Mouse (Mus musculus): ENCODE data around the gene Slc44a5. TPM values are rescaled to one million over a fixed set of nuclear protein-coding genes. Genes with fewer than 3 reads are reported as not detected.

Slc44a5 gene
- total and polyA plus RNA-seq, 2 experiments = not detected

- 85% methylated on average over 6 of the region's 6 CpGs for WGBS
- Histone ChIP-seq H3K9ac (ENCODE audit: low read depth, low read length) (no peak overlapping the region), H3K27me3 (ENCODE audit: control insufficient read depth, insufficient read depth, low read length) (no peaks in the 10 kb centered on the region), H3K4me1 (ENCODE audit: control insufficient read depth, insufficient read depth, low read length) (no peaks in the 10 kb centered on the region), H3K4me3 (ENCODE audit: insufficient read depth, low read depth, low read length) (no peak overlapping the region), H3K27ac (replicated peaks; ENCODE audit: insufficient read depth, low read depth, low read length) (no peak overlapping the region), H3K79me2 (ENCODE audit: control insufficient read depth, insufficient read depth, low read length) (no peaks in the 10 kb centered on the region), H3K36me3 (ENCODE audit: control insufficient read depth, insufficient read depth, low read length) (no peaks in the 10 kb centered on the region)
- TF ChIP-seq POLR2A (IDR thresholded peaks at IDR 0.05; ENCODE audit: extremely low read depth, insufficient read depth, low read length) (no peak), CTCF (IDR thresholded peaks at IDR 0.05; ENCODE audit: low read depth, low read length) (no peak)
- no peak for DNase-seq (ENCODE audit: extremely low read depth, low read depth, low spot score)
Measured at GRCm38 (mm10) chr3:154130431-154131114, 157.3 kb downstream of the Slc44a5 start.

- H3K4me1 ChIP-seq (ENCODE audit: control insufficient read depth, insufficient read depth, low read length) = no peaks in the 10 kb centered on the region
- no peak for TF ChIP-seq POLR2A (IDR thresholded peaks at IDR 0.05; ENCODE audit: extremely low read depth, insufficient read depth, low read length)
- no peak for TF ChIP-seq CTCF (IDR thresholded peaks at IDR 0.05; ENCODE audit: low read depth, low read length)
- 81% methylated on average over 6 of the region's 6 CpGs for WGBS
Measured at GRCm38 (mm10) chr3:154133986-154134385, 160.8 kb downstream of the Slc44a5 start.

GRCm38 (mm10) chr3:154134701-154135100, 161.5 kb downstream of the Slc44a5 start:
- Histone ChIP-seq H3K4me1 (ENCODE audit: control insufficient read depth, insufficient read depth, low read length) (no peaks in the 10 kb centered on the region), H3K9ac (ENCODE audit: low read depth, low read length) (no peak overlapping the region), H3K36me3 (ENCODE audit: control insufficient read depth, insufficient read depth, low read length) (no peaks in the 10 kb centered on the region), H3K27ac (replicated peaks; ENCODE audit: insufficient read depth, low read depth, low read length) (no peak overlapping the region), H3K4me3 (ENCODE audit: insufficient read depth, low read depth, low read length) (no peak overlapping the region), H3K27me3 (ENCODE audit: control insufficient read depth, insufficient read depth, low read length) (no peaks in the 10 kb centered on the region), H3K79me2 (ENCODE audit: control insufficient read depth, insufficient read depth, low read length) (no peaks in the 10 kb centered on the region)
- DNase-seq (ENCODE audit: extremely low read depth, low read depth, low spot score) = no peak
- WGBS = 68% methylated on average over 2 of the region's 2 CpGs
- TF ChIP-seq POLR2A (IDR thresholded peaks at IDR 0.05; ENCODE audit: extremely low read depth, insufficient read depth, low read length) (no peak), CTCF (IDR thresholded peaks at IDR 0.05; ENCODE audit: low read depth, low read length) (no peak)

More at GRCm38 (mm10) chr3:154133986-154134385, 160.8 kb downstream of the Slc44a5 start:
- Histone ChIP-seq H3K9ac (ENCODE audit: low read depth, low read length) (no peak overlapping the region), H3K4me3 (ENCODE audit: insufficient read depth, low read depth, low read length) (no peak overlapping the region), H3K36me3 (ENCODE audit: control insufficient read depth, insufficient read depth, low read length) (no peaks in the 10 kb centered on the region), H3K79me2 (ENCODE audit: control insufficient read depth, insufficient read depth, low read length) (no peaks in the 10 kb centered on the region), H3K27me3 (ENCODE audit: control insufficient read depth, insufficient read depth, low read length) (no peaks in the 10 kb centered on the region), H3K27ac (replicated peaks; ENCODE audit: insufficient read depth, low read depth, low read length) (no peak overlapping the region)
- no peak for DNase-seq (ENCODE audit: extremely low read depth, low read depth, low spot score)

- Histone ChIP-seq H3K27me3 (ENCODE audit: control insufficient read depth, insufficient read depth, low read length) (no peaks in the 10 kb centered on the region), H3K9ac (ENCODE audit: low read depth, low read length) (no peak overlapping the region), H3K79me2 (ENCODE audit: control insufficient read depth, insufficient read depth, low read length) (no peaks in the 10 kb centered on the region), H3K4me3 (ENCODE audit: insufficient read depth, low read depth, low read length) (no peak overlapping the region), H3K4me1 (ENCODE audit: control insufficient read depth, insufficient read depth, low read length) (no peaks in the 10 kb centered on the region), H3K36me3 (ENCODE audit: control insufficient read depth, insufficient read depth, low read length) (no peaks in the 10 kb centered on the region), H3K27ac (replicated peaks; ENCODE audit: insufficient read depth, low read depth, low read length) (no peak overlapping the region)
- no peak for DNase-seq (ENCODE audit: extremely low read depth, low read depth, low spot score)
- WGBS = 91% methylated on average over 3 of the region's 3 CpGs
- no peak for TF ChIP-seq POLR2A (IDR thresholded peaks at IDR 0.05; ENCODE audit: extremely low read depth, insufficient read depth, low read length)
- no peak for TF ChIP-seq CTCF (IDR thresholded peaks at IDR 0.05; ENCODE audit: low read depth, low read length)
Measured at GRCm38 (mm10) chr3:154136501-154136900, 163.3 kb downstream of the Slc44a5 start.

- 82% methylated on average over 4 of the region's 4 CpGs for WGBS
- Histone ChIP-seq H3K9ac (ENCODE audit: low read depth, low read length) (no peak overlapping the region), H3K36me3 (ENCODE audit: control insufficient read depth, insufficient read depth, low read length) (no peaks in the 10 kb centered on the region), H3K79me2 (ENCODE audit: control insufficient read depth, insufficient read depth, low read length) (no peaks in the 10 kb centered on the region), H3K4me3 (ENCODE audit: insufficient read depth, low read depth, low read length) (no peak overlapping the region), H3K4me1 (ENCODE audit: control insufficient read depth, insufficient read depth, low read length) (no peaks in the 10 kb centered on the region), H3K27me3 (ENCODE audit: control insufficient read depth, insufficient read depth, low read length) (no peaks in the 10 kb centered on the region), H3K27ac (replicated peaks; ENCODE audit: insufficient read depth, low read depth, low read length) (no peak overlapping the region)
- TF ChIP-seq CTCF (IDR thresholded peaks at IDR 0.05; ENCODE audit: low read depth, low read length) = no peak
- no peak for TF ChIP-seq POLR2A (IDR thresholded peaks at IDR 0.05; ENCODE audit: extremely low read depth, insufficient read depth, low read length)
- no peak for DNase-seq (ENCODE audit: extremely low read depth, low read depth, low spot score)
Measured at GRCm38 (mm10) chr3:154141346-154141745, 168.1 kb downstream of the Slc44a5 start.

GRCm38 (mm10) chr3:154142618-154143017, 169.4 kb downstream of the Slc44a5 start:
- H3K4me3 ChIP-seq (ENCODE audit: insufficient read depth, low read depth, low read length) = no peak overlapping the region
- no peaks in the 10 kb centered on the region for H3K79me2 ChIP-seq (ENCODE audit: control insufficient read depth, insufficient read depth, low read length)
- no peaks in the 10 kb centered on the region for H3K36me3 ChIP-seq (ENCODE audit: control insufficient read depth, insufficient read depth, low read length)
- no peaks in the 10 kb centered on the region for H3K27me3 ChIP-seq (ENCODE audit: control insufficient read depth, insufficient read depth, low read length)
- H3K27ac ChIP-seq (replicated peaks; ENCODE audit: insufficient read depth, low read depth, low read length) = no peak overlapping the region
- no peak for DNase-seq (ENCODE audit: extremely low read depth, low read depth, low spot score)
- TF ChIP-seq CTCF (IDR thresholded peaks at IDR 0.05; ENCODE audit: low read depth, low read length) = no peak
- TF ChIP-seq POLR2A (IDR thresholded peaks at IDR 0.05; ENCODE audit: extremely low read depth, insufficient read depth, low read length) = no peak
- no peaks in the 10 kb centered on the region for H3K4me1 ChIP-seq (ENCODE audit: control insufficient read depth, insufficient read depth, low read length)
- no peak overlapping the region for H3K9ac ChIP-seq (ENCODE audit: low read depth, low read length)
- 85% methylated on average over 4 of the region's 4 CpGs for WGBS
